Mouse (Mus musculus) spleen, adult 18-20 months (tissue): ENCODE results near the gene Cd1d1.

Source experiments
- DNase-seq, 2 experiments: peaks; one replicate each; pipeline ENCODE4 v3.0.0; 2022; ENCODE audit warnings: mixed read lengths in 2 of 2

Cd1d1 gene

DNA sequence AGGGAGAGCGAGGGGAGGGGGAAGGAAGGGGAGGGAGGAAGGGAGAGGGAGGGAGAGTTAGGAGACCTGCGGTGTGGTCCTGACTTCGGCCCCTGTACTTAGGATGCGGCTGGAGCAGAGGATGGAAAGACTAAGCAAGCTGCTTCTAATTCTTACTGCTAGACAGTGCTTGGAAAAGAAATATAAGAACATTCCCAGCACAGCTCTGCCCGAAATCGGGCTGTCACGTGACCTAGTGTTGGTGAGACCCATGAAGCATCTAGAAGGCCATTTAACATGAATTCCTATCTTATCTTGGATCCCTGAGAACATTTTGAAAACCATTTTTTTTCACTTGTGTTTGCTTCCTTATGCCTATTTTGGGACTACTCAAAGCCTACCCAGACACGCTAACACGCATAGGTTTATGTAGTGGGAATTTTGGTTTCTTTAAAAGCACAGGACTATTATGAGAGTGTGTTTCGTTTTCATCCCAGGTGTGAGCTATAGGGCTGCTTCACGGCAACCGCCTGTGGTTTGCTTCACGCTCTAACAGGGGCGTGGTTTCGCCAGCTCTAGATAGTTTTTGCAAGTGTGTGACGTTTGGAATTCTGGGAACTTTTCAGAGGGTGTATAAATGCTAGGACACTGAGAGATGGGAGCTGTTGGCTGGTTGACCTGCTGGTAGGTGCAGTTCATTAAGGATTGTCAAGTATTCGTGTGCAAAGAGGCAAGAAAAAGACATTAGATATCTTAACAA, 38.4 kb downstream of the Cd1d1 start:
- no peak for DNase-seq

DNA sequence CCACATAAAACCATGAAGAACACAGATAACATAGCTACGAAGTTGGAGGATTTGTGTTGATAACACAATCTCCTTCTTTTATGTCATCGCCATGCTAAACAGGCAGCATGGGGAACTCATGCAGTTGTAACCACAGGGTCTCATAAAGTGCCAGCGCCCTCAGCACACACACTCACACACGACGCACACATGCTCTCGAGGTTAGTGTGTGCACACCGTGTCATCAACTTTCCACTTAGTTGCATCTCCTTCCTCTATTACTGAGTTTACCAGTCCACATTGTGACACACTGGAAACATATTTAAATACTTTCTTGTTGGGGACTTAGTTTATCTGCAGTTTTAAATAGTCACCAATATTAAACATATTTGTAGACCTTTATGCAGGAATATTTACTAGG, 40.2 kb downstream of the Cd1d1 start:
- DNase-seq = no peak

DNA sequence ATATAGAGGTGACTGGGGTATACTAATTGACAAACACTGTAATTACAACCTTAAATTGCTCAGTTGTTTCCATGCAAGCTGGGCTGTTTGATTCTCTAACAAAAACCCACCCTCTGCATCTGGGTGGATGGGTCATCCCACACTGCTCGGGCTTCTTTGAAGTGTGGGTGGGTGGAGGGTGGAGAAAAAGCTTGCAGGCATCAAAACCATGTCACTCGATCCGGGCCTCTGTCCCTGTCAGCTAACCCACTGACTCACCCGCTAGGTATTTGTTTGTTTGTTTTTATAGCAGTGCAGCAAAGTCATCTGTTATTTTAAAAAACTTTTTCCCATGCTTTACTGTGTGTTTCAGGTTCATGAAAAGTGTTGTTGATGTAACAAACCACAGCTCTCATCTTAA, 43.9 kb downstream of the Cd1d1 start:
- DNase-seq = no peak

DNA sequence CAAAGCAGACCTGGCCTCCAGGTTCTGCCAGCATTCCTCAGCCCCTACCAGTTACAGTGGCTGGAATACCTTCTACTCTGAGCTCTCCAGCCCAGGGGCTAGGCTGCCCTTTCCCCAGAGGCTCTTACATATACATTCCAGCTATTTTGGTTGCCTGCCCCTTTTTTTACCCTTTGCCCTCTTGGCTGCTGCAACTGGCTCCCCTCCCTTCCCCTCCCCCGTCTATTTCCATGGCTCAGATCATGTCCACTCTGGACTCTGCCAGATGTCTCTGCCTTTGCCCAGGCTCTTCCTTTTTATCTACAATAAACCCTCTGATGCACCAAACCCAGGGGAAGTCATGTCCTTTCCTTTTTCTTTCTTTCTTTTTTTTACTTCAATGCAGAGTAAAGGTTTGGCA, 44.7 kb downstream of the Cd1d1 start:
- no peak for DNase-seq

DNA sequence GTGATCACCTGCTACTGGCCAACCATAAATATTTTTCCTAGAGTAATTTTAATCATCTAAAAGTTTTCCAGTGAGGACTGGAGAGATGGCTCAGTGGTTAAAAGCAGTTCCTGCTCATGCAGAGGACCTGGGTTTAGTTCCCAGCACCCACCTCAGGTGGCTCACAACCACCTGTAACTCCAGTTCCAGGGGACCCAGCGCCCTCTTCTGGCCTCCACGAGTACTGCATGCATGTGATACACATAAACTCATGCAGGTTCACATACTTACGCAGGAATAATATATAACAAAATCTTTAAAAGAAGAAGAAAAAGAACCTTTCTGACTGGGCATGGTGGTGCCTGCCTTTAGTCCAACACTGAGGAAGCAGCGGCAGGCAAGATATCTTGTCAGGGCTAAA, 45.4 kb downstream of the Cd1d1 start:
- no peak for DNase-seq

DNA sequence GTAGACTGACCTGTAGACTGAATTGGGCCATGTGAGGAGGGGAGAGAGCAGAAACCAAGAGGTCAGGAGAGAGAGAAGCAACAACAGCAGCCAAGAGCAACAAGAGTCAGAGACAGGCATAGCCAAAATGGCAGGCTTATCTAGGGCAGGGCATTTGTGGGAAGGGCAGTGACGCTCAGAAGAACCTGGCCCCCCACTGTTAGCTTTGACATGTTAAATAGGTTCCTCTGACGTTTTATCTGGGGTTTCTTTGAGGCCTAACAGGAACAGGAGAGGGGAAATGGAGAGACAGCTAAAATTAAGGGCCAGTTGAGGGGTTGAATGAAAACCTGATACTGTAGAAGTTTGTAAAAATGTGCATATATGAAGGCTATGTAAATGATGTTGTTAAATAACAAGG, 48.6 kb downstream of the Cd1d1 start:
- no peak for DNase-seq
